In the genomic region with DNA sequence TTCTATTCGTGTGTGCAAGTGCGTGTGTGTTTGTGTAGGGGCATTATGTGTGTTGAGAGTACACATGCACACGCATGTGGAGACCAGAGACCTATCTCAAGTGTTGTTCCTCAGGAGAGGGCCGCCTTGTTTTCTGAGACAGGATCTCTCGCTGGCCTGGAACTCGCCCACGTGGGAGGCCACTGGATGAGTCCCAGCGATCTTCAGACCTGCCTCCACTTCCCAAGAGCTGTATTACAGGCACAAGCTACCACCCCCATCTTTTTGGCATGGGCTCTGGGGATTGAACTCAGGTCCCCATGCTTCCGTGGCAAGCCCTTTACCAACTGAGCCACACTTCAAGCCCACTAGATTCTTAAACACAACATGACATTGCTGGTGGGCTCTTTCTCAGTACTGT, we compare ENCODE assay signal across 25 mouse cellular contexts. TPM values are rescaled to one million over a fixed set of nuclear protein-coding genes. Genes with fewer than 3 reads are reported as not detected.
A peak's percentile ranks its signal among the peaks of the same experiment; 100 is the strongest.
DNase-seq lines count a peak whose midpoint lies in the region; ATAC-seq and TF ChIP-seq lines count a peak whose summit lies in the region.
"Had no signal": no experiment of that assay in that cellular context is flagged by ENCODE, and none has a peak within 500 bp of the region (broad histone marks: within the 10 kb centered on the region; RNA-seq: fewer than 3 reads in every experiment).

No protein-coding gene starts in this region.

- peaks cover 10% of the 10 kb centered on the region for H3K36me3 ChIP-seq in liver, postnatal 0 days (replicated peaks; ENCODE audit: insufficient read depth, low read length)
- peaks cover 8% of the 10 kb centered on the region; the same call in 1 of the 2 replicates for H3K36me3 ChIP-seq in embryonic facial prominence, embryonic 13.5 days
- H3K36me3 ChIP-seq: forebrain, embryonic 15.5 days; hindbrain, embryonic 12.5 days; midbrain, embryonic 15.5 days; stomach, embryonic 15.5 days had no signal

- H3K4me2 ChIP-seq in liver, postnatal 0 days (ENCODE audit: low read depth, low read length): no peak overlapping the region; the same call in 1 of the 2 replicates
- no peak overlapping the region for H3K4me2 ChIP-seq in embryonic facial prominence, embryonic 13.5 days
- H3K4me2 ChIP-seq: forebrain, embryonic 15.5 days; hindbrain, embryonic 12.5 days; liver, embryonic 11.5 days; midbrain, embryonic 15.5 days; stomach, embryonic 15.5 days had no signal

- 68% methylated on average over 9 of the region's 9 CpGs for WGBS in liver, postnatal 0 days (ENCODE audit: insufficient replicate concordance)
- 85% methylated on average over 9 of the region's 9 CpGs for WGBS in embryonic facial prominence, embryonic 13.5 days

- peak overlapping the region; percentile 44; the same call in 1 of the 2 replicates for H3K27ac ChIP-seq in liver, postnatal 0 days (ENCODE audit: low read depth)
- 0 out of 2 replicates have a peak overlapping the region, but pooled peaks have one; percentile 28 for H3K27ac ChIP-seq in embryonic facial prominence, embryonic 13.5 days
- H3K27ac ChIP-seq: forebrain, embryonic 15.5 days; hindbrain, embryonic 12.5 days; midbrain, embryonic 15.5 days; stomach, embryonic 15.5 days had no signal

- H3K4me1 ChIP-seq in liver, postnatal 0 days (ENCODE audit: insufficient read depth): peaks cover 36% of the 10 kb centered on the region
- H3K4me1 ChIP-seq in embryonic facial prominence, embryonic 13.5 days: peaks cover 48% of the 10 kb centered on the region

- ATAC-seq in frontal cortex, adult (ENCODE audit: low TSS enrichment): peak; percentile 41; the same call in 1 of the 2 replicates
- ATAC-seq in liver, postnatal 0 days: no peak
- no peak for ATAC-seq in embryonic facial prominence, embryonic 13.5 days (ENCODE audit: insufficient number of reproducible peaks, insufficient read depth, low FRiP score, low TSS enrichment, low read depth)
- ATAC-seq: CD4-positive, CD25-positive, alpha-beta regulatory T cell, adult 4 months; forebrain, embryonic 15.5 days; intestine, postnatal 0 days; midbrain, embryonic 15.5 days had no signal

- no peak for TF ChIP-seq CTCF in liver, postnatal 0 days (IDR thresholded peaks at IDR 0.05; ENCODE audit: low read depth)

- H3K9ac ChIP-seq in liver, postnatal 0 days (replicated peaks): no peak overlapping the region
- no peak overlapping the region for H3K9ac ChIP-seq in embryonic facial prominence, embryonic 13.5 days
- H3K9ac ChIP-seq: forebrain, embryonic 15.5 days; hindbrain, embryonic 12.5 days; midbrain, embryonic 15.5 days; stomach, embryonic 15.5 days had no signal

- H3K4me3 ChIP-seq in liver, postnatal 0 days (ENCODE audit: low read depth, low read length): no peak overlapping the region
- H3K4me3 ChIP-seq in embryonic facial prominence, embryonic 13.5 days: no peak overlapping the region
- H3K4me3 ChIP-seq: forebrain, embryonic 15.5 days; hindbrain, embryonic 12.5 days; midbrain, embryonic 15.5 days; stomach, embryonic 15.5 days had no signal

- no peaks in the 10 kb centered on the region for H3K27me3 ChIP-seq in liver, postnatal 0 days (ENCODE audit: insufficient read depth, low read length)
- H3K27me3 ChIP-seq in embryonic facial prominence, embryonic 13.5 days: no peaks in the 10 kb centered on the region
- H3K27me3 ChIP-seq: forebrain, embryonic 15.5 days; hindbrain, embryonic 12.5 days; midbrain, embryonic 15.5 days; stomach, embryonic 15.5 days had no signal

- no peak for DNase-seq in frontal cortex, adult 2 months (ENCODE audit: extremely low spot score in 1 of 2, low spot score in 1 of 2)
- no peak for DNase-seq in liver, postnatal 0 days
- no peak for DNase-seq in liver
- DNase-seq in embryo, embryonic 11 days: no peak
- no peak for DNase-seq in kidney, postnatal 36 days
- DNase-seq: adrenal gland, postnatal 25 days; cerebellum, adult 11 months; cerebellum, postnatal 10 days; gastrocnemius, postnatal 25 days; heart, postnatal 14 days; layer of hippocampus, postnatal 36 days; lung, adult 2 months; lung, postnatal 14 days; right cerebral cortex, adult 18-20 months; right cerebral cortex, postnatal 4 days; thymus, postnatal 36 days had no signal

- no peak for TF ChIP-seq EP300 in liver, postnatal 0 days (IDR thresholded peaks at IDR 0.05; ENCODE audit: low read depth)

- H3K9me3 ChIP-seq in liver, postnatal 0 days (ENCODE audit: low read length): no peaks in the 10 kb centered on the region
- H3K9me3 ChIP-seq in embryonic facial prominence, embryonic 13.5 days: no peaks in the 10 kb centered on the region
- H3K9me3 ChIP-seq: forebrain, embryonic 15.5 days; hindbrain, embryonic 12.5 days; midbrain, embryonic 15.5 days; stomach, embryonic 15.5 days had no signal

RNA-seq across cellular contexts. Expression of a gene that starts 17.7 kb away (rescaled TPM):
- polyA plus RNA-seq in frontal cortex, adult 2 months (2012; rRNA removed): 18.0 and 21.5 TPM in 2 replicates
- polyA plus RNA-seq in liver, postnatal 0 days (2015; fragmentation: Nextera tagmentation; extraction: Ambion mirVana): 16.4 and 16.6 TPM in 2 replicates
- 17.7 and 20.8 TPM in 2 replicates for polyA plus RNA-seq in embryonic facial prominence, embryonic 13.5 days (2015; fragmentation: Nextera tagmentation; extraction: Ambion mirVana)
